Mouse (Mus musculus): Measurements from ENCODE around the gene Nfia. TPM values are rescaled to one million over a fixed set of nuclear protein-coding genes. Genes with fewer than 3 reads are reported as not detected.
A peak's percentile ranks its signal among the peaks of the same experiment; 100 is the strongest.

Nfia gene
- polyA plus RNA-seq, 1 experiment from 2014 or later: 9.9 TPM

DNA sequence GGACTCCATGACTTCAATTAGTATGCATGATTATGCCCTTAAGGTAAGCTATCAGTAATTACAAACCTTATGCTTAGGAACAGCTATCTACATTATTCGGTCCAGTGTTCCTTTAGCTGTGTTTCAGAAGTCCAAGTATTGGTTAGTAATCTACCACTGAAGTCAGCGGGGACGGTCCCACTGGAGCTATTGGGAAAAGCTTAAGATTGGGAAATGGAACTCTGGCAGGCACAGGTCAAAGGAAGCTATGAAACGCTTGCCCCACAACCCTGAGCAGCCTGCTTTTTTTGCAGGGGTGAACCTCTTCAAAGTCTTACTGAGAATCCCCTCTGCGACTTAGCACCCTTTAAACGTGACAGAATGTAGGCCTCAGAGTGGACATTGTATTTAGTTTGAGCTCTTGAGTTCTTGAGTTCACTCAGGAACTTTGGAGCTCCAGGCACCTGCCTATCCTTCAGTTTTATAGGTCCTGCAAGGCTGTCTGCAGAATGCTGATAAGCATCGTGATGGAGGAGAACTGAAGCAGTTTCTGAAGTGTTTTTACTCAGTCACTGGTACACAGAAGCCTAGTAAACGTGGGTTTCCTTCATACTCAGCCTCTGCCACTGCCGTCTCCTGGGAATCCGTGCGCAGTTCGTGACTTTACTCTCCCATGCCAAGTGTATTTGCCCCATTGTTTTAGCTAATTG, 127.9 kb downstream of the Nfia start:
- Histone ChIP-seq H3K9me3 (ENCODE audit: low read length) (no peaks in the 10 kb centered on the region), H3K36me3 (replicated peaks; ENCODE audit: insufficient read depth, low read length) (no peaks in the 10 kb centered on the region), H3K27ac (ENCODE audit: low read depth) (peak overlapping the region; percentile 62; the same call in 1 of the 2 replicates), H3K4me3 (ENCODE audit: low read depth, low read length) (no peak overlapping the region), H3K4me2 (ENCODE audit: low read depth, low read length) (no peak overlapping the region), H3K27me3 (ENCODE audit: insufficient read depth, low read length) (no peaks in the 10 kb centered on the region), H3K9ac (replicated peaks) (no peak overlapping the region), H3K4me1 (ENCODE audit: insufficient read depth) (peaks cover 17% of the 10 kb centered on the region)
- DNase-seq (no peak), ATAC-seq (peak; percentile 82)
- WGBS (ENCODE audit: insufficient replicate concordance): 61% methylated on average over 12 of the region's 12 CpGs
- no peak for TF ChIP-seq CTCF (IDR thresholded peaks at IDR 0.05; ENCODE audit: low read depth)
- no peak for TF ChIP-seq EP300 (IDR thresholded peaks at IDR 0.05; ENCODE audit: low read depth)

DNA sequence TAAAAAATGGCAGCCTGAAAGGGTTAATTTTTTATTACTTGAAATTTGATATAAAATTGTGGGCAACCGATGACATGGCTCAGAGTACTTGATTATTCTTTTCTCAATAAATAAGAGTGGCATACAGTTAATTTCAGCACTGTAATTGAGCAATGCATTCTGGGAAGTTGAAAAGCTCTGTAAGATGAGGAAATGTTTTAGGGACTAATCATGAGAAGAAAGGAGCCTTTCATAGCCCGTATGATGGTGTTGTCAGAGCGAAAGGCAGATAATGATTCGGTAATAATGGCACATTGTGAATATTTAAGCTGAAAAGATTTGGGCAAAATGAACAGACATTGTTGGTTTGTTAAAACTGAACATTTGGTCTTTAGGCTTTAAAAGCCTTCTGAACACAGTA, 133.3 kb downstream of the Nfia start:
- no peak overlapping the region for H3K27ac ChIP-seq (ENCODE audit: low read depth)
- H3K9me3 ChIP-seq (ENCODE audit: low read length): no peaks in the 10 kb centered on the region
- TF ChIP-seq CTCF (IDR thresholded peaks at IDR 0.05; ENCODE audit: low read depth) (no peak), EP300 (IDR thresholded peaks at IDR 0.05; ENCODE audit: low read depth) (no peak)
- no peak for ATAC-seq
- DNase-seq: no peak
- H3K36me3 ChIP-seq (replicated peaks; ENCODE audit: insufficient read depth, low read length): no peaks in the 10 kb centered on the region
- H3K4me3 ChIP-seq (ENCODE audit: low read depth, low read length): no peak overlapping the region
- H3K9ac ChIP-seq (replicated peaks): no peak overlapping the region
- peaks cover 13% of the 10 kb centered on the region for H3K4me1 ChIP-seq (ENCODE audit: insufficient read depth)
- 67% methylated on average over 4 of the region's 4 CpGs for WGBS (ENCODE audit: insufficient replicate concordance)
- no peak overlapping the region for H3K4me2 ChIP-seq (ENCODE audit: low read depth, low read length)
- no peaks in the 10 kb centered on the region for H3K27me3 ChIP-seq (ENCODE audit: insufficient read depth, low read length)

DNA sequence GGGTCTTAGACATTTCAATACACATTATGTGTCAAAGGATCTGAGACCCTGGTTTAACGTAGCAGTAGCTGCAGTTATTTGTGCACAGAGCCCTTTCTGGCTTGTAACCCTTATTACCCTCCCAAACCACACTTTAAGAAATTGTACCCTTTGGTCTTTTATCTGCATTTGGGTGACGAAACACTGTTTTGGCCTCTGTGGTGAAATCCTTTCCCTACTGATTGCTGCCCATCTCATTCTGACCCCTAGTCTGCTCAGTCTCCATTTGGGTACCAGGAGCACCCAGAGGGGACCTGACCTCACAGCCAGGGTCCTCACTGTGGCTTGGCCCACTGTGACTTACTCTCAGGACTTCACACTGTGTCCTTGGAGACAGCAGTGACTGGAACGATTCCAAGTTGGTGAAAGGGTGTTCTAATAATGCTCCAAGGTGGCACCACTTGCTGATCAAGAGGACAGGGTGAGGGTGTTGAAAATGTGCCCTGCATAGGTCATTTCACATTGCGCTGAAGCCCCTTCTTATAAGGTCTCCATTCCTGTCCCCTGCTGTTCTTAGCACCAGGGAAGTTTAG, 136.1 kb downstream of the Nfia start:
- peaks cover 13% of the 10 kb centered on the region for H3K4me1 ChIP-seq (ENCODE audit: insufficient read depth)
- WGBS (ENCODE audit: insufficient replicate concordance): 59% methylated on average over 4 of the region's 4 CpGs
- TF ChIP-seq EP300 (IDR thresholded peaks at IDR 0.05; ENCODE audit: low read depth): peak; percentile 58
- TF ChIP-seq CTCF (IDR thresholded peaks at IDR 0.05; ENCODE audit: low read depth): no peak

DNA sequence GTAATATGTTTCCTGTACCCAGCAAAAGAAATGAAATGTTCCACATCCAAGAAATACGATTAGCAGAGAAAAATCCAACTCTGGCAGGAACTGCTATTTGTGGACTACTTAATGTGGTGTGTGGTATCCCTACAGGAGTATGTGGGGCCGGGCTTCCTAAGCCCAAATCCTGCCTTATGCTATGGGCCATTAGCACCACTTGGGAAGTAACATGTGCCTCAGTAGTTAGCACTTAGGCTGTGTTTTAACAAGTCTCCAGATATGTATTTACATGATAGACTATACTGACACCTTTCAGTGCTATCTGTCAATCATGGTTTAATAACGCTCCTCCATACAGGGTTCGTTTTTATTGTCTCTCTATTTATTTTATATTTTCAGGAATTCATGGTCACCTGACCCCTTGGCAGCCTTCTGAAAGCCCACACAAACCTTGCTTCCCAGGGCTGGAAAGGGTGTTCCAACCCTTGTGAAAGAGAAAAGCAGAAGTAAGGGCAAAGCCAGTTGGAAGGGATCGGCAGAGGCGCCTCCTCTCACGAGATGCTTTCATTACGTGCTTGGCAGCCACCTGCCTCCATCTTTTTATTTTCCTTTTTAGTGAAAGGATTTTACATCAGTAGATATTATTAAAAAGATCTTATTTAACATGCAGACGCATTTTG, 137.7 kb downstream of the Nfia start:
- TF ChIP-seq EP300 (IDR thresholded peaks at IDR 0.05; ENCODE audit: low read depth): no peak
- TF ChIP-seq CTCF (IDR thresholded peaks at IDR 0.05; ENCODE audit: low read depth): no peak
- no peak overlapping the region for H3K4me2 ChIP-seq (ENCODE audit: low read depth, low read length)
- ATAC-seq (no peak), DNase-seq (no peak)
- H3K27me3 ChIP-seq (ENCODE audit: insufficient read depth, low read length): no peaks in the 10 kb centered on the region
- 81% methylated on average over 9 of the region's 9 CpGs for WGBS (ENCODE audit: insufficient replicate concordance)
- peaks cover 10% of the 10 kb centered on the region for H3K4me1 ChIP-seq (ENCODE audit: insufficient read depth)
- no peak overlapping the region for H3K4me3 ChIP-seq (ENCODE audit: low read depth, low read length)
- H3K36me3 ChIP-seq (replicated peaks; ENCODE audit: insufficient read depth, low read length): no peaks in the 10 kb centered on the region
- H3K9ac ChIP-seq (replicated peaks): no peak overlapping the region
- H3K9me3 ChIP-seq (ENCODE audit: low read length): no peaks in the 10 kb centered on the region
- peak overlapping the region; percentile 90 for H3K27ac ChIP-seq (ENCODE audit: low read depth)

More for the DNA sequence above, 136.1 kb downstream of the Nfia start:
- Histone ChIP-seq H3K27ac (ENCODE audit: low read depth) (peak overlapping the region; percentile 70), H3K9ac (replicated peaks) (no peak overlapping the region), H3K36me3 (replicated peaks; ENCODE audit: insufficient read depth, low read length) (no peaks in the 10 kb centered on the region), H3K27me3 (ENCODE audit: insufficient read depth, low read length) (no peaks in the 10 kb centered on the region), H3K4me3 (ENCODE audit: low read depth, low read length) (no peak overlapping the region), H3K4me2 (ENCODE audit: low read depth, low read length) (no peak overlapping the region), H3K9me3 (ENCODE audit: low read length) (no peaks in the 10 kb centered on the region)
- DNase-seq (peak; percentile 36), ATAC-seq (peak; percentile 35)

DNA sequence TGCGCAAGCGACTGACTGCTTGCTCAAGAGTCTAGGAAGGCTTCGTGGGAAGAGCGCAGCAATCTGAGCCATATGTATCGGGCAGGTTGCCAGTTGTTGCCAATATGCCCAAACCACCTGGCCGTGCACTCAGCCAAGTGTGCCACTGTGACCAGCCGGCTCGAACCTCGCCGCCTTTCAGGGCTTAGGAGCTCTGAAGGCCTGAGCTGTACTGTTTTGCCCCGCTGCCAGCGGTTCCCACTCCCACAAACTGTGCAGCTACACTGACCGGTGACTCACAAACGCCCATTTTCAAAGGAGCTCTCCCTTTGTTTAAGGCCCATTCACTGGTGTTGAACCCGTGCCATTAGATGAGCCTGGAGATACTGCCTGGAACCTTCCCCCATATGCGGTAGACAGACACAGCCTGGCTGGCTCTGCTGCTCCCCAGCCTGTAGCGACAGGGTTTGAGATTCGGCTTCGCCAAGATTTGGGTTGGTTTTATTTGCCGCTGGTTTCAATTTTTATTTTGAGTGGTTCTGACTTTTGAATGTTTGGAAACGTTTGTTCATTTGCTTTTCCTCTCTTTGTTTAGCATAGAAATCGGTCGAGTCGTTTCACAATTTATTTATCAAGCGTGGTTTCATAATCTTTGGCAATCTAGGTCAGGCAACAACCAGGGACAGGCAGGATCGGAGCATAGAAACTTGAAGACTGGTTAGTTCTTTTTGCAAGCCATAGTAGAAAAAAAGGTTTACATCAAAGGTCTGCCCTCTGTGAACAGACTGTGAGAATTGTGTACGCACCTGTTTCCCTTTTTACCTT, 138.4 kb downstream of the Nfia start:
- Histone ChIP-seq H3K9ac (replicated peaks) (peak overlapping the region; percentile 44; the same call in 1 of the 2 replicates), H3K9me3 (ENCODE audit: low read length) (no peaks in the 10 kb centered on the region), H3K27ac (ENCODE audit: low read depth) (peak overlapping the region; percentile 90), H3K27me3 (ENCODE audit: insufficient read depth, low read length) (no peaks in the 10 kb centered on the region), H3K4me3 (ENCODE audit: low read depth, low read length) (no peak overlapping the region), H3K4me1 (ENCODE audit: insufficient read depth) (peaks cover 10% of the 10 kb centered on the region), H3K36me3 (replicated peaks; ENCODE audit: insufficient read depth, low read length) (no peaks in the 10 kb centered on the region), H3K4me2 (ENCODE audit: low read depth, low read length) (peak overlapping the region; percentile 24; the same call in 1 of the 2 replicates)
- 69% methylated on average over 27 of the region's 27 CpGs for WGBS (ENCODE audit: insufficient replicate concordance)
- DNase-seq (peak; percentile 32), ATAC-seq (peak; percentile 77)
- TF ChIP-seq EP300 (IDR thresholded peaks at IDR 0.05; ENCODE audit: low read depth) (peak; percentile 50; the same call in 1 of the 2 replicates), CTCF (IDR thresholded peaks at IDR 0.05; ENCODE audit: low read depth) (no peak)
